Mouse (Mus musculus): ENCODE measurements around the gene Snx30. TPM values are rescaled to one million over a fixed set of nuclear protein-coding genes. Genes with fewer than 3 reads are reported as not detected.

The Snx30 gene
- polyA plus RNA-seq, 1 experiment from 2014 or later, result 3.5 TPM

DNA sequence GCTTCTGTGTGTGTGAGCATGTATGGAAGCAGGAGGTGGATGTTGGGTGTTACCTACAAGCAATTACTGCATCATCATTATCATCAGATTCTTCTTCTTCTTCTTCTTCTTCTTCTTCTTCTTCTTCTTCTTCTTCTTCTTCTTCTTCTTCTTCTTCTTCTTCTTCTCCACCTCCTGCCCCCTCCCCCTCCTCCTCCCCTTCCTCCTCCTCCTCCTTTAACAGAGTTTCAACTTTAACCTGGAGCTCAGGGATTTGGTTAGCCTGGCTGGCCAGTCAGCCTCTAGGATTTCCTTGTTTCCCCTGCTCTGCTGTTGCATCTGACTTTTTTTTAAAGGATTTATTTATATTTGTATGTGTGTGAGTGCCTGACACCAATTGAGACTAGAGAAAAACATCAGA, 4.2 kb upstream of the Snx30 start, which contains the start of gene Inip:
TSS of gene Inip (minus strand) at position 101 of the 400 bp plus-strand sequence.
- H3K27me3 ChIP-seq (ENCODE audit: control insufficient read depth, insufficient read depth, low read length), result no peaks in the 10 kb centered on the region

GRCm38 (mm10) chr4:59802107-59802506, 3.5 kb upstream of the Snx30 start:
- WGBS, result 77% methylated on average over 6 of the region's 6 CpGs
- no peak for TF ChIP-seq EP300 (optimal IDR thresholded peaks at IDR 0.05)
- TF ChIP-seq CTCF (IDR thresholded peaks at IDR 0.05; ENCODE audit: low read depth), result no peak

More for the DNA sequence above, 4.2 kb upstream of the Snx30 start, which contains the start of gene Inip:
- Histone ChIP-seq H3K9me3 (ENCODE audit: control insufficient read depth, low read length) (no peaks in the 10 kb centered on the region), H3K4me3 (ENCODE audit: low read depth, low read length) (no peak within 1 kb of the TSS), H3K4me1 (replicated peaks; ENCODE audit: control insufficient read depth, insufficient read depth) (no peaks in the 10 kb centered on the region), H3K27ac (replicated peaks) (no peak within 1 kb of the TSS), H3K36me3 (ENCODE audit: control insufficient read depth, insufficient read depth, low read length) (no peaks in the 10 kb centered on the region), H3K9ac (ENCODE audit: low read length) (no peak within 1 kb of the TSS), H3K4me2 (replicated peaks; ENCODE audit: low read depth) (no peak within 1 kb of the TSS)
- TF ChIP-seq EP300 (optimal IDR thresholded peaks at IDR 0.05), result no peak
- no peak for TF ChIP-seq CTCF (IDR thresholded peaks at IDR 0.05; ENCODE audit: low read depth)
- DNase-seq (ENCODE audit: low spot score) (no peak), ATAC-seq (ENCODE audit: low FRiP score, low TSS enrichment) (no peak)

DNA sequence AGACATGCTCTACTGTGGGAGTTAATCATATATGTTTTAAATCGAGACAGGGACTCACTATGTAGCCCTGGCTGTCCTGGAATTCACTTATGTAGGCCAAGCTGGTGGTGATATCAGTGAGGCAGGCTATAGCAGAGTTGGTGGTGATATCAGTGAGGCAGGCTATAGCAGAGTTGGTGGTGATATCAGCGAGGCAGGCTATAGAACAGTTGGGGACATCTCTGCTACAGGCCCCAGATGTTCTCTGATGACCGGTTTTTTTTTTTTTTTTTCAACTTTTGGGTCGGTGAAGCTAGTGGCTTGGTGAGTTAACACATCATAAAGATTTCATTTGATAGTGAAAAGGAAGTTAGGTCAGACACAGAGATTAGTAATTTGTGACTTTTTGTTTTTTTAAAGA, 2.8 kb upstream of the Snx30 start:
- H3K27me3 ChIP-seq (ENCODE audit: control insufficient read depth, insufficient read depth, low read length), result no peaks in the 10 kb centered on the region
- DNase-seq (ENCODE audit: low spot score), result no peak
- 57% methylated on average over 4 of the region's 4 CpGs for WGBS
- H3K4me2 ChIP-seq (replicated peaks; ENCODE audit: low read depth), result no peak overlapping the region
- H3K4me3 ChIP-seq (ENCODE audit: low read depth, low read length), result no peak overlapping the region
- H3K27ac ChIP-seq (replicated peaks), result no peak overlapping the region
- TF ChIP-seq CTCF (IDR thresholded peaks at IDR 0.05; ENCODE audit: low read depth) (no peak), EP300 (optimal IDR thresholded peaks at IDR 0.05) (no peak)
- H3K9ac ChIP-seq (ENCODE audit: low read length), result no peak overlapping the region
- no peaks in the 10 kb centered on the region for H3K9me3 ChIP-seq (ENCODE audit: control insufficient read depth, low read length)
- H3K36me3 ChIP-seq (ENCODE audit: control insufficient read depth, insufficient read depth, low read length), result no peaks in the 10 kb centered on the region
- no peak for ATAC-seq (ENCODE audit: low FRiP score, low TSS enrichment)
- no peaks in the 10 kb centered on the region for H3K4me1 ChIP-seq (replicated peaks; ENCODE audit: control insufficient read depth, insufficient read depth)

More at GRCm38 (mm10) chr4:59802107-59802506, 3.5 kb upstream of the Snx30 start:
- ATAC-seq (ENCODE audit: low FRiP score, low TSS enrichment) (no peak), DNase-seq (ENCODE audit: low spot score) (no peak)
- Histone ChIP-seq H3K27ac (replicated peaks) (no peak overlapping the region), H3K27me3 (ENCODE audit: control insufficient read depth, insufficient read depth, low read length) (no peaks in the 10 kb centered on the region), H3K4me3 (ENCODE audit: low read depth, low read length) (no peak overlapping the region), H3K4me1 (replicated peaks; ENCODE audit: control insufficient read depth, insufficient read depth) (no peaks in the 10 kb centered on the region), H3K4me2 (replicated peaks; ENCODE audit: low read depth) (no peak overlapping the region), H3K9ac (ENCODE audit: low read length) (no peak overlapping the region), H3K36me3 (ENCODE audit: control insufficient read depth, insufficient read depth, low read length) (no peaks in the 10 kb centered on the region), H3K9me3 (ENCODE audit: control insufficient read depth, low read length) (no peaks in the 10 kb centered on the region)

- Histone ChIP-seq H3K27ac (replicated peaks) (no peak overlapping the region), H3K36me3 (ENCODE audit: control insufficient read depth, insufficient read depth, low read length) (no peaks in the 10 kb centered on the region), H3K9ac (ENCODE audit: low read length) (no peak overlapping the region), H3K27me3 (ENCODE audit: control insufficient read depth, insufficient read depth, low read length) (no peaks in the 10 kb centered on the region), H3K9me3 (ENCODE audit: control insufficient read depth, low read length) (no peaks in the 10 kb centered on the region), H3K4me2 (replicated peaks; ENCODE audit: low read depth) (no peak overlapping the region), H3K4me1 (replicated peaks; ENCODE audit: control insufficient read depth, insufficient read depth) (no peaks in the 10 kb centered on the region), H3K4me3 (ENCODE audit: low read depth, low read length) (no peak overlapping the region)
- DNase-seq (ENCODE audit: low spot score) (no peak), ATAC-seq (ENCODE audit: low FRiP score, low TSS enrichment) (no peak)
- TF ChIP-seq EP300 (optimal IDR thresholded peaks at IDR 0.05), result no peak
- no peak for TF ChIP-seq CTCF (IDR thresholded peaks at IDR 0.05; ENCODE audit: low read depth)
- 74% methylated on average over 5 of the region's 5 CpGs for WGBS
Measured at GRCm38 (mm10) chr4:59803358-59803757, 2.3 kb upstream of the Snx30 start.

DNA sequence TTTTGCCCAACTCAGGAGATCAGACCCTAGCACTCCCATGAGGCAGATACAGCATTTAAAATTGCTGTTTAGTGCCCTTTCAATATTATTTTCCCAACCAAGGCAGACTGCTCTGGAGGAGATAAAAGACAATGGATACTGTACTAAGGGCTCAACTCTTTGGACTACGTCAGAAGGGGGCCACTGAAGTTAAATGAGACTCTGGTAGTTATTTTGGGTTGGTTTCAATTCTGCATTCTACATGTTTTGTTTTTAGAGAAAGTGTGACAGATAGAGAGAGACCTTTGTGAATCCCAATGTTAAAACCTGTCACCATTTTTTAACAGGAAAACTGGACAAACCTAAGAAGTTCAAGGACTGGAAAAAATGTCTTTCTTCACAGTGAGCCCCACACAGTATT, 886 bp upstream of the Snx30 start:
- TF ChIP-seq EP300 (optimal IDR thresholded peaks at IDR 0.05), result no peak
- no peak for TF ChIP-seq CTCF (IDR thresholded peaks at IDR 0.05; ENCODE audit: low read depth)
- Histone ChIP-seq H3K9me3 (ENCODE audit: control insufficient read depth, low read length) (no peaks in the 10 kb centered on the region), H3K36me3 (ENCODE audit: control insufficient read depth, insufficient read depth, low read length) (no peaks in the 10 kb centered on the region), H3K4me3 (ENCODE audit: low read depth, low read length) (no peak overlapping the region), H3K4me1 (replicated peaks; ENCODE audit: control insufficient read depth, insufficient read depth) (no peaks in the 10 kb centered on the region), H3K4me2 (replicated peaks; ENCODE audit: low read depth) (peak overlapping the region; percentile 100; the same call in 1 of the 2 replicates), H3K27me3 (ENCODE audit: control insufficient read depth, insufficient read depth, low read length) (no peaks in the 10 kb centered on the region), H3K27ac (replicated peaks) (no peak overlapping the region), H3K9ac (ENCODE audit: low read length) (no peak overlapping the region)
- no peak for ATAC-seq (ENCODE audit: low FRiP score, low TSS enrichment)
- no peak for DNase-seq (ENCODE audit: low spot score)
- WGBS, result 77% methylated on average over 1 of the region's 1 CpGs

DNA sequence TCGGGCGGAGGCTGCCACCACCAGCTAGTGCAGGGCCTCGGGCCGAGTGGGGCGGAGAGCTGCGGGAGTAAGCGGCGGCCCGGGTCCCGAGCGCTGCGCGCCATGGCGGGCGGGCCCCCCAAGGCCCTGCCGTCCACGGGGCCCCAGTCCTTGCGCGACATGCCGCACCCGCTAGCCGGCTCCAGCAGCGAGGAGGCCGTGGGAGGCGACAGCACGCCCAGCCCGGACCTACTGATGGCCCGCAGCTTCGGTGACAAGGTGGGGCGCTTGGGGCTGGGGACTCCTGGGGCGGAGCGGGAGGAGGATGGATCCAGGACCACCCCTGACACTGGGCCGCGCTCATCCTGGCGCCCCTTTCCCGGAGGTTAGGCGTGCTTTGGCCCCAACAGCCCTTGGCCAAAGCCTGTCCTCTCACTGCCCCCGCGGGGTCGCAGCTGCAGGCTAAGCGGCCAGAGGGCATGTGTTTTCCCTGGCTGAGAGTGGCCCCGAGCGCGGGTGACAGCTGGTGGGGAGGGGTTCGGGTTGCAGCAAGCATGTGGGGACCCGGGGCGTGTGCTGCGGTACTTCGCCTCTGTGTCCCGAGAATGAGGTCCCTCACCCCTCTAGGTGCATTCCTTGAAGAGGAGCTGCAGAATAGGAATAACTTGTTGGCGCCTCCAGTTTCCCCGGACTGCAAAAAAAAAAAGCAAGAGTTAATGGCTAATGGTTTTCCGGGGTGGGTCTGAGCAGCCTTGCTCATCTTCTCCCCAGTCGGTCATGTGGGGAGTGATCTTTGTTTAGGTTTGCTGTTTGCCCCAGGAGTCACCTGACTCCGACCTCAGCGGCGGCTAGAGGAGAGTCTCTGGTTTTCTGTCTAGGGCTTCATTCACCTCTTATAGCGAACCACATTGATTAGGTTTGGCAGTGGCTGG, 583 bp downstream of the Snx30 start:
- peak; percentile 24 for DNase-seq (ENCODE audit: low spot score)
- peak overlapping the region; percentile 94 for H3K4me3 ChIP-seq (ENCODE audit: low read depth, low read length)
- peak overlapping the region; percentile 81 for H3K9ac ChIP-seq (ENCODE audit: low read length)
- no peaks in the 10 kb centered on the region for H3K9me3 ChIP-seq (ENCODE audit: control insufficient read depth, low read length)
- under 1% methylated on average over 51 of the region's 58 CpGs for WGBS
- H3K4me2 ChIP-seq (replicated peaks; ENCODE audit: low read depth), result peak overlapping the region; percentile 100
- no peaks in the 10 kb centered on the region for H3K27me3 ChIP-seq (ENCODE audit: control insufficient read depth, insufficient read depth, low read length)
- H3K4me1 ChIP-seq (replicated peaks; ENCODE audit: control insufficient read depth, insufficient read depth), result no peaks in the 10 kb centered on the region
- ATAC-seq (ENCODE audit: low FRiP score, low TSS enrichment), result peak; percentile 29; the same call in 1 of the 2 replicates
- H3K36me3 ChIP-seq (ENCODE audit: control insufficient read depth, insufficient read depth, low read length), result no peaks in the 10 kb centered on the region
- TF ChIP-seq EP300 (optimal IDR thresholded peaks at IDR 0.05) (no peak), CTCF (IDR thresholded peaks at IDR 0.05; ENCODE audit: low read depth) (0 out of 2 replicates have a peak, but pooled peaks have one; percentile 0)
- H3K27ac ChIP-seq (replicated peaks), result peak overlapping the region; percentile 75
